Mouse (Mus musculus) limb, embryonic 10.5 days (tissue): ENCODE measurements around the gene Prkag2. TPM values are rescaled to one million over a fixed set of nuclear protein-coding genes. Genes with fewer than 3 reads are reported as not detected.
A peak's percentile ranks its signal among the peaks of the same experiment; 100 is the strongest.

Source experiments
- DNase-seq: peaks from one replicate; pipeline ENCODE4 v3.0.0-alpha.2; 2017; ENCODE audit warnings: low spot score
- H3K27ac ChIP-seq: fragments of 300-500 bp; sonication (generic); 2 replicates; pipeline ENCODE4 v1.5.1; 2016; ENCODE audit warnings: mild to moderate bottlenecking
- H3K27me3 ChIP-seq: fragments of 300-500 bp; sonication (generic); 2 replicates; pipeline ENCODE4 v1.6.1; 2016; ENCODE audit warnings: low read depth, mild to moderate bottlenecking; ENCODE audit not compliant: poor library complexity, severe bottlenecking
- H3K36me3 ChIP-seq: fragments of 300-500 bp; sonication (generic); 2 replicates; pipeline ENCODE4 v1.6.1; 2016; ENCODE audit warnings: mild to moderate bottlenecking, moderate library complexity
- H3K4me1 ChIP-seq: fragments of 300-500 bp; sonication (generic); 2 replicates; pipeline ENCODE4 v1.6.1; 2016
- H3K4me3 ChIP-seq: fragments of 300-500 bp; sonication (generic); 2 replicates; pipeline ENCODE4 v1.5.1; 2016; ENCODE audit warnings: mild to moderate bottlenecking, moderate library complexity
- H3K9me3 ChIP-seq: fragments of 300-500 bp; sonication (generic); replicated peaks from 2 replicates; pipeline ENCODE4 v1.6.1; 2016; ENCODE audit warnings: mild to moderate bottlenecking
- WGBS: fragments of 180-500 bp; shearing (Covaris S2); methylation state at CpG from one replicate; pipeline ENCODE4 v1.1.7; 2016; 5-methylcytosine and 5-hydroxymethylcytosine counted together
- polyA plus RNA-seq: library from polyadenylated mRNA; unstranded; fragments of >200 nt; fragmentation: Nextera tagmentation; extraction: Ambion mirVana; gene quantifications from 2 replicates; pipeline ENCODE4 v1.2.1, GENCODE M21; 2016

Gene Prkag2
- polyA plus RNA-seq, 1 experiment from 2014 or later = 35.1 TPM

DNA sequence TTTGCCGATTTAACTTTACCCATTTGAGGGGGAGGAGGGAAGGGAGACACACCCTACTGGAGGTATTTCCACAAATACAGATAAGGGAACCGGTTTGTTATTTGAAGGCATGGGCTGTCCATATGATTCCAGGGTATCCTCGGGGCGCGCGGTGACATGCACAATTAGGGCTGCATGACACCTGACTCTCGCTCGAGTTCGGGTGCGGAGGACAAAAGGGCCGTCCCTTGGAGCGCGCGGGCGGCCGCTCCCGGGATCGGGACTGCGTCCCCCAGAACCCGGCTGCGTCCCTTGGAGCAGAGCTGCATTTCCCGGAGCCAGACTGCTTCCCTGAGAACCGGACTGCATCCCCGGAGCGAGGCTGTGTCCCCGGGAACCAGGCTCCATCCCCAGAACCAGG is 192.7 kb downstream of the Prkag2 start:
- Histone ChIP-seq H3K4me3 (peak overlapping the region; percentile 83), H3K27me3 (no peaks in the 10 kb centered on the region), H3K27ac (peak overlapping the region; percentile 96), H3K9me3 (no peaks in the 10 kb centered on the region), H3K36me3 (peaks cover 8% of the 10 kb centered on the region; the same call in 1 of the 2 replicates), H3K4me1 (peaks cover 19% of the 10 kb centered on the region)
- DNase-seq = peak; percentile 77
- 0% methylated on average over 26 of the region's 26 CpGs for WGBS

DNA sequence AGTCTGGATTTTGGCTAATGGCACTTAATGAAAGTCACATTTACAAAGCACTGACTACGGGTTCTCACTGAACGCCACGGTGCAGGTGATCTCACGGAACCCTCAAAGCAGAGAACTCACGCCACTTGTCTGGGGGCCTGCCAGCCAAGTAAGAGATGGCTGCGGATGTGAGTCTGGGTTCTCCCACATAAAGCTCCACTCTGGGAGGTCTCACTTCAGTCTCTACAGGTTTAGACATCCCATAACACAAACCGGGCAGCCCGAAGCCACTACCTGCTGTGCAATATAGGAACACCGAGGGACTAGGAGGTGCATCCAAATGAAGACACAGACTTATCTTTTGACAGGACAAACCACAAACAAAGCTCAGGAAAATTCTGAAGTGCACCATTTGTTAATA is 193.6 kb downstream of the Prkag2 start:
- Histone ChIP-seq H3K4me1 (peaks cover 19% of the 10 kb centered on the region), H3K27me3 (no peaks in the 10 kb centered on the region), H3K4me3 (peak overlapping the region; percentile 83), H3K9me3 (no peaks in the 10 kb centered on the region), H3K36me3 (peaks cover 8% of the 10 kb centered on the region; the same call in 1 of the 2 replicates), H3K27ac (no peak overlapping the region)
- 75% methylated on average over 9 of the region's 9 CpGs for WGBS
- DNase-seq = no peak

DNA sequence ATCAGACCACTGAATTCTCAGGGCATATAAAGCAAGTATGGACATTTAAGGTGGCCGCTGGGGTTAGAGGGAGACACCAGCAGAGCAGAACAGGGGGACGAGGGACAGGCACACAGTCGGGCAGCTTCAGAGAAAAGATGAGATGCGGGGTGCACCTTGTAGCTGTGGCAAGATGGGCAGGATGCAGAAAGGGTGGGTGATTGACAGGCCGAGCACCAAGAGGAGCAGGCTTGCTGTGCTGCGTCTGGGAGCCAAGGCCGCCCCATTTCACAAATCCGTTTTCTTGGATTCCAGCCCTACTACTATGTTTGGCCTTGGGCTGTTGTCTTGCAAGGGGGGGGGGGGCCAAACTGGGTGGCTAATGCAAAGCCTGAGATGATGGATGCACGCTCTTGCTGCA is 195.5 kb downstream of the Prkag2 start:
- DNase-seq = no peak
- WGBS = 84% methylated on average over 9 of the region's 9 CpGs
- H3K27me3 ChIP-seq = no peaks in the 10 kb centered on the region
- H3K36me3 ChIP-seq = peaks cover 19% of the 10 kb centered on the region; the same call in 1 of the 2 replicates
- no peak overlapping the region for H3K4me3 ChIP-seq
- no peak overlapping the region for H3K27ac ChIP-seq
- H3K9me3 ChIP-seq = no peaks in the 10 kb centered on the region
- H3K4me1 ChIP-seq = peaks cover 10% of the 10 kb centered on the region

DNA sequence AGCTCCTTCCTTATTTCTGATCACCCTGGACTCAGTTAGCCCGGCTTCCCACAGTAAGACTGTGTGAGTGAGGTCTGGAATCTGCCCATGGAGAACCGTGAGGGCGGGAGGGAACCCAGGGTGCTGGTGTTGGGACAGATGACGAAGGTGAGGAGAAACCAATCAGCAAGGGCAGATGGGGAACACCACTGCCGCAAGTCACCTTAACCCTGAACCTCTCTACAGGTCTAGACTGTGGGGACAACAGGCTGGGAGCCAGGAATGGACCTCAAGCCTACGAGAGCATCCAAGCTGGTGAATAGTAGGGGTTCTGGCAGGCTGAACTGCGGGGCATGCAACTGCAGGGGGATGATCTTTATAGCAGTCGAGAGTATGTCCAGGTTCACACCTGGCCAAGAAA is 196.0 kb downstream of the Prkag2 start:
- Histone ChIP-seq H3K36me3 (peaks cover 19% of the 10 kb centered on the region; the same call in 1 of the 2 replicates), H3K27me3 (no peaks in the 10 kb centered on the region), H3K4me1 (peaks cover 10% of the 10 kb centered on the region), H3K9me3 (no peaks in the 10 kb centered on the region), H3K27ac (no peak overlapping the region), H3K4me3 (no peak overlapping the region)
- DNase-seq = no peak
- 85% methylated on average over 8 of the region's 8 CpGs for WGBS

DNA sequence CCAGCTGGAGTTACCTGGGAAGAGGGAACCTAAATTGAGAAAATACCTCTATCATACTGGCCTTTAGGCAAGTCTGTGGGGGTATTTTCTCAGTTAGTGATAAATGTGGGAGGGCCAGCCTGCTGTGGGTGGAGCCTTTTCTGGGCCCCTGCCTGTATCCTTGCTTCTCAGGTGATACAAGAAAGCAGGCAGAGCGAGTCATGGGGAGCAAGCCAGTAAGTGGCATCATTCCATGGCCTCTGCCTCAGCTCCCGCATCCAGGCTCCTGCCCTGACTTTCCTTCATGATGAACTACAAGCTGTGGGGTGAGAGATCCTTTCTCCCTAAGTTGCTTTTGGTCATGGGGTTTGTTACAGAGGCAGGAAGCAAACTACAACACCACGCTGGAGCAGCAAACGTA is 196.4 kb downstream of the Prkag2 start:
- no peaks in the 10 kb centered on the region for H3K9me3 ChIP-seq
- no peaks in the 10 kb centered on the region for H3K27me3 ChIP-seq
- peaks cover 10% of the 10 kb centered on the region for H3K4me1 ChIP-seq
- 92% methylated on average over 4 of the region's 4 CpGs for WGBS
- no peak overlapping the region for H3K27ac ChIP-seq
- peaks cover 19% of the 10 kb centered on the region; the same call in 1 of the 2 replicates for H3K36me3 ChIP-seq
- DNase-seq = no peak
- H3K4me3 ChIP-seq = no peak overlapping the region

DNA sequence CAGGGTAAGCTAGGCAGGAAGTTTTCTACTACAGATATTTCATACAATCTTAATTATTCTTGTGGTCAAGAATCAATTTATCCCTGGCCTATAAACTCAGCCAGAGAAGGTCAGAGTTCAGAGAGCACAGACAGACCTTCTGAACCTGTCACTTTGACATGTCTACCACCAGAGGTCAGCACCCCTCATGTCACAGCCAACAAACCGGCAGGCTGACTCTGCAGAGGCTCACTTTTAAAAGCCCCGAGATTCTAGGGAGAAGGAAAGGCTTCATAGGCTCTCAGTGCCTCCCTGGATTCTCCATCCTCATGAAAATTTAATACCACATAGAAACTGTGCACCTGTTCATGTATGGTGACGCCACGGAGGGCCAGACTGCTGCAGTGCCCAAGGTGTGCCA is 197.6 kb downstream of the Prkag2 start:
- no peaks in the 10 kb centered on the region for H3K27me3 ChIP-seq
- H3K27ac ChIP-seq = no peak overlapping the region
- H3K4me1 ChIP-seq = peaks cover 10% of the 10 kb centered on the region
- DNase-seq = no peak
- 38% methylated on average over 4 of the region's 4 CpGs for WGBS
- peaks cover 19% of the 10 kb centered on the region; the same call in 1 of the 2 replicates for H3K36me3 ChIP-seq
- no peaks in the 10 kb centered on the region for H3K9me3 ChIP-seq
- no peak overlapping the region for H3K4me3 ChIP-seq

DNA sequence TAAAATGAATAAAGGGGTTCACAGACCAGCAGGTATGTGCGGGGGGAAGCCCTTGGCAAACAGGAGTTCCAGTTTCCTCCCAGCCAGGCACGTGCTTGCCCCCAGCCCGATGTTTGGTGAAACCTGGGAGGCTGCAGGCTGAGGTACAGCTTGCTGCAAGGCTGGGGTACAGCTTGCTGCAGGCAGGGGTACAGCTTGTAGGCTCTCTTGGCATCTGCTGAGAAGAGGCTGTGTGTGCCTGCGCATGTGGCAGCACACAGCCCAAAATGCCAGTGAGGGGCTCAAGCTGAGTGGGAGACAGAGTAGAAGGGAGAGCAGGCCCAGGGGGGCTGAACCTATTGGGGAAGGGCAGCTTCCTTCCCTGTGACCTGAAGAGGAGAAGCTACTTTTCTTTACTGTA is 204.8 kb downstream of the Prkag2 start:
- Histone ChIP-seq H3K36me3 (0 out of 2 replicates have a peak, but pooled peaks cover under 1% of the 10 kb centered on the region), H3K9me3 (no peaks in the 10 kb centered on the region), H3K27ac (no peak overlapping the region), H3K27me3 (no peaks in the 10 kb centered on the region), H3K4me1 (peaks cover 17% of the 10 kb centered on the region), H3K4me3 (no peak overlapping the region)
- DNase-seq = no peak
- 94% methylated on average over 4 of the region's 4 CpGs for WGBS

DNA sequence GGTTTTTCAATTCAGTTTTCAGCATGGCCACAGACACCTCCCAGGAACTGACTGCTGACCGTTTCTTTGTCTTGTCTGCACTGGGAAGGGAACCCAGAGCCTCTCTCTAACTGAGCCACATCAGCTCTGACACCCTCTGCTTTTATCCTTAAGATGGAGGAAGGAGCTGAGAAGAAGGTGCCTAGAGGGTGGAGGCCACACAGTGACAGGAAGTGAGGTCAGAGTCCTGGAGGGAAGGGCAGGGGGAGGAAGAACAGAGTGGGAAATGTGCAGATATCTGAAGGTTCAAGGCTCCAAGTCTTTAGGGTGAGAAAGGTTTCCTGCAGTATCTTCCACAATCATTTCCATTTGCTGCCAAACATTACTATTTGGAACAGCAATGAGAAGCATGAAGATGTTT is 205.6 kb downstream of the Prkag2 start:
- Histone ChIP-seq H3K27me3 (no peaks in the 10 kb centered on the region), H3K4me1 (peaks cover 17% of the 10 kb centered on the region), H3K36me3 (no peaks in the 10 kb centered on the region), H3K4me3 (no peak overlapping the region), H3K9me3 (no peaks in the 10 kb centered on the region), H3K27ac (no peak overlapping the region)
- WGBS = 68% methylated on average over 1 of the region's 1 CpGs
- DNase-seq = no peak

DNA sequence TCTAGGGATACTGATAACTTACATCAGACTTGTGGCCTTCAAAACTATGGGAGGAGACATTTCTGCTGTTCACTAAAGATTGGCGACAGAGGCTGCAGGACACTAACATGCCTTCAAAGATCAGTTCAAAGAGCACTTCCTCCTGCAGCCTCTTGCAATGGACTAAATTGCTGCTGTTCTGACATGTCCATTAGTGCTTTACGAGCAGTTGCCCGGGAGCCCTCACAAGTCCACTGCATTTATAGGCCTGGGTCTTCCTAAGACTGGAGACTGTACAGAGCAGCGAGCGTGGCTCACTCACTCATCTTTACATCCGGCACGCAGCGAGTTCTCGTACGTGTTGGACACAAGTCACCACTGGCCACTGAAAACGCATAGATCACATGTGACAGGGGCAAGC is 208.0 kb downstream of the Prkag2 start:
- Histone ChIP-seq H3K27ac (no peak overlapping the region), H3K4me3 (no peak overlapping the region), H3K36me3 (peaks cover 11% of the 10 kb centered on the region), H3K4me1 (peaks cover 17% of the 10 kb centered on the region), H3K27me3 (no peaks in the 10 kb centered on the region), H3K9me3 (no peaks in the 10 kb centered on the region)
- WGBS = 51% methylated on average over 11 of the region's 11 CpGs
- DNase-seq = no peak

DNA sequence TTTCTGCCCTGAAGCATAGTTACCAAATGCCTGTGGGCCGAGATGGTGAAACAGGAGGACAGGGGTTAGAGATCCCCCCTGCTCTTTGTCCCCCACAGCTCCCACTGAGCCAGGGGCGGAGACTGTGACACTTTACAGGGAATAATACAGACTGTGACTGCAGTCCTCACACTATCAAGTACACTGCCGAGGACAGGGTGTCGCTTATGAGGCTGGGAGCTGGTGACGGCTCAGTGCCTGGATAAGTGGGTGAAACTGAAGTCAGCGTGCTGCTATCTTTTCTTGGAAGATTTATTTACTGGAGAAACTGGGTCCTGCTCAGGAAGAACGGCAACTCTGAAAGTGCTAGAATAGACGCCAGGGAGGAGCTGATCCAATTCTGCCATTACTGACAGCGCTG is 210.6 kb downstream of the Prkag2 start:
- H3K4me3 ChIP-seq = no peak overlapping the region
- DNase-seq = no peak
- H3K4me1 ChIP-seq = peaks cover 14% of the 10 kb centered on the region

DNA sequence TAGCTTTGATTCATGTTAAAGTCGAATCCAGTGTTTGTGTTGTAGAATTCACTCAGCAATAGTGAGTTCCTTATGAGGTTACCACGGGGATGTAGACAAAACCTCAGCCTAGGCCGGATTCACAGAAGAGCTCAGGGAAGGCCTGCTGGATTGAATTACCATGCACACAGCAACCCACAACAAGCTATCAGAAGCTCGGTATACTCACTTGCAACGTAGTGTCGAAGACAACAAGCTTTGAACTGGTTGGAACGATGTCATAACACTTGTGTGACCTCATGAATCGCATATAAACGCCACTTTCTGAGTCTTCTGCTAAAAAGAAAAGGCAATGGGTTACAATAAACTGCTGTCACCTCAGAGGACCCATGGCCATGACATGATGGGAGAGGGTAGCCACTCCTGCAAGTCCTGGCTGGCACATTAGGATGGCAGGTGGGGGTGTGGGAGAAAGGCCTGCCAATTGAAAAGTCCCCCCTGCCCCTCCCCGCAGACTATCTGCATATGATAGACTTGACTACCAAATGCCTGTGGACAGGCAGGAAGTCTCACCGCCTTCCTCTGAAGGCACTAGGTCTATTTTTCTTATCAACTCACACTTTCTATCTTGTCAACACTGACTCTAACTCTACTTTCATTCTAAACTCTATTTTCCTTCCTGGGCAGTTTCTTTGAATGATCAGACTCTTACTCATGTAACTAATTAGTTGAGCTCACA is 211.4 kb downstream of the Prkag2 start:
- no peak for DNase-seq
- Histone ChIP-seq H3K36me3 (peaks cover 37% of the 10 kb centered on the region), H3K4me3 (no peak overlapping the region), H3K27me3 (no peaks in the 10 kb centered on the region), H3K9me3 (no peaks in the 10 kb centered on the region), H3K27ac (no peak overlapping the region), H3K4me1 (peaks cover 11% of the 10 kb centered on the region)
- 86% methylated on average over 11 of the region's 11 CpGs for WGBS

More for the DNA sequence above, 210.6 kb downstream of the Prkag2 start:
- 60% methylated on average over 9 of the region's 9 CpGs for whole genome bisulfite sequencing
- Histone ChIP-seq H3K27me3 (no peaks in the 10 kb centered on the region), H3K36me3 (peaks cover 35% of the 10 kb centered on the region), H3K9me3 (no peaks in the 10 kb centered on the region), H3K27ac (no peak overlapping the region)

DNA sequence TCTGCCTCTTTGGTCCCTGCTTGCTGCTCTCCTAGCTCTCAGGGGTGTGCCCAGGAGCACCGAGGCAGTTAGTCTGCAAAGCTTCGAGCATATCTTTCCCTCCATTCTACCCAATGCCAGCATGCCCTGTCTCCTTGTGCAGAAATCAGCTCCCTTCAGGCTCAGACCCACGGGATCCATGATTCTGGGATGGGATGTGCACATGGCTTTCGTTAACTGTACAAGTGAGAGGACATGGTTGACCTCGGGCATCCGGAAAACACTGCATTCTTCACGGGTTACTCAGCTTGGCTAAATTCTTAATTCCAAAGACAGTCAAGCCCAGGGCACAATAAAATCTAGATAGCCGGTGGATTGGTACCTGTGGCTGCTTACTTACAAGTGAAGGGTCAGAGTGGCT is 213.2 kb downstream of the Prkag2 start:
- H3K9me3 ChIP-seq = no peaks in the 10 kb centered on the region
- peaks cover 43% of the 10 kb centered on the region for H3K36me3 ChIP-seq
- no peak overlapping the region for H3K4me3 ChIP-seq
- no peak overlapping the region for H3K27ac ChIP-seq
- peaks cover 4% of the 10 kb centered on the region for H3K4me1 ChIP-seq
- H3K27me3 ChIP-seq = no peaks in the 10 kb centered on the region
- DNase-seq = no peak
- 86% methylated on average over 8 of the region's 8 CpGs for WGBS

DNA sequence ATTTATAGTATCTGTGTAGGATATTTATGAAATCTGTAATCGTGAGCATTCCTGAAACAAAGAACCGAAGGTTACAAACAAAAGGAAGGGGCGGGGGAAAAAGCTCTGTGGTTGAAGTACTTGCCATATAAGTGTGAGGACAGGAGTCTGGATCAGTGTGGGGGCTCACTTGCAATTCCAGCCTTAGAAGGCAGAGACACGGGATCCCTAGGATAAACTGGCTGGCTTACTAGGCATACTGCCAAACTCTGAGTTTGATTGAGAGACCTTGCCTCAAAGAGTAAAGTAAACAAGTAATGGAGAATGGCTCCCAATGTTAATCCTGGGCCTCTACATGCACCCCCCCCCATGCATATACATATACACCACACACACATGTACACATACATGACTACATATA is 221.7 kb downstream of the Prkag2 start:
- DNase-seq = no peak
- Histone ChIP-seq H3K4me1 (peaks cover 24% of the 10 kb centered on the region), H3K4me3 (no peak overlapping the region), H3K36me3 (peaks cover 34% of the 10 kb centered on the region), H3K9me3 (no peaks in the 10 kb centered on the region), H3K27me3 (no peaks in the 10 kb centered on the region), H3K27ac (no peak overlapping the region)
- 84% methylated on average over 4 of the region's 4 CpGs for WGBS
